Mouse (Mus musculus) olfactory bulb, adult 2 months (tissue): ENCODE measurements around the gene Rhod. TPM values are rescaled to one million over a fixed set of nuclear protein-coding genes. Genes with fewer than 3 reads are reported as not detected.

Experiments used
- H3K27ac ChIP-seq: fragments of 200-500 bp; 2 replicates; pipeline ENCODE4 v1.5.1; 2012; ENCODE audit warnings: low read depth, low read length; ENCODE audit not compliant: insufficient read depth
- H3K4me1 ChIP-seq: fragments of 200-500 bp; 2 replicates; pipeline ENCODE4 v1.6.1; 2012; ENCODE audit warnings: low read length; ENCODE audit not compliant: control insufficient read depth, insufficient read depth
- H3K4me3 ChIP-seq: fragments of 200-500 bp; 2 replicates; pipeline ENCODE4 v1.5.1; 2012; ENCODE audit warnings: mild to moderate bottlenecking, low read depth, low read length, moderate library complexity; ENCODE audit not compliant: insufficient read depth
- CTCF ChIP-seq: fragments of 200-500 bp; IDR thresholded peaks from 2 replicates; pipeline ENCODE4 v1.5.1; 2012; ENCODE audit warnings: low read depth, mild to moderate bottlenecking, low read length, moderate library complexity; ENCODE audit not compliant: insufficient read depth
- POLR2A ChIP-seq: fragments of 200-500 bp; IDR thresholded peaks from 2 replicates; pipeline ENCODE4 v1.6.1; 2012; ENCODE audit warnings: mild to moderate bottlenecking, low read depth, low read length, moderate library complexity; ENCODE audit not compliant: insufficient read depth
- WGBS: fragments of 180-500 bp; shearing (Covaris S2); methylation state at CpG from one replicate; pipeline ENCODE4 v1.1.7; 2018; 5-methylcytosine and 5-hydroxymethylcytosine counted together
- polyA plus RNA-seq: library from polyadenylated mRNA; stranded (reverse); fragments of >200 nt; gene quantifications from 2 replicates; pipeline ENCODE4 v1.2.4, GENCODE M21; 2012; ENCODE audit warnings: low replicate concordance; ENCODE audit not compliant: missing spikeins, insufficient read depth, insufficient read length

The Rhod gene
- polyA plus RNA-seq, 1 experiment: not detected

DNA sequence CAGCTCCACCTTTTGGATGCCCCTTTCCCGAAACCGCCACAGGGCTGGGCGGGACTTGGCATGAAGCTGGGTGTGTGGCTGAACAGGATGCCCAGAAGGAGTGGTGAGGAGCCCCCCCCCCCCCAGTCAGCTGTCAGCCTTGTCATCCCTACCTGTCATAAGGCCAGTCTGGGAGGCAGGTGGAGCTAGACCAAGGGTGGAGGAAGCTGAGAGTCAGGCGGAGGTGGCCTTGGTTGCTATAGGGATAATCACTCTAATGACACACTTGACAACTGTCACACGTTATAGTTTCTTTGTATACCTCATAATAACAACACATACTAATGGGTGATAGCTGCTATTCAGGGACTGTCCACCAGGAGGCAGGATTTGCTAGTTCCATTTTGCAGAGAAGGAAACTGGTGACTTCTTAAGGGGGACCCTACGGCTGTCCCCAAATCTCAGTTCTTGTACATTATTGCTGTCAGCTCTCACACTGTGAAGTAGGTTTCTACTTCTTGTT lies 1.9 kb upstream of the Rhod start:
- peaks cover 11% of the 10 kb centered on the region; the same call in 1 of the 2 replicates for H3K4me1 ChIP-seq
- no peak overlapping the region for H3K4me3 ChIP-seq
- TF ChIP-seq CTCF (no peak), POLR2A (no peak)
- H3K27ac ChIP-seq: no peak overlapping the region
- 26% methylated on average over 6 of the region's 6 CpGs for WGBS

DNA sequence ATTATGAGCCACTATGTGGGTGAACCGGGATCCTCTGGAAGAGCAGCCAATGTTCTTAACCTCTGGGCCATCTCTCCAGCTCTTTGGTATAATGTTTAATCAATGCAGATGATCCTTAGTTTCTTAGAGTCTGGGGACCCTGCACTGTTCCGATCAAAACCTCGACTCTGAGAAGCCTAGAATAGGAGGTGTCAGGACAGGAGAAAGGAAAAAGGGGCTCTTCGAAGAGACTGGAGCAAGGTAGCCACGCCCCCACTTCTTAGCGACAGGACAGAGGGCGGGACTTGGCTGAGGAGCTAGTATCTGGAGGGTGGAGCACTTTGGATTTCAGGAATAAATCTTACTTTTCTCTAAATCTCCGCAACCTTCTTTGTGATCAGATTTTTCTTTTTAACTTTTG lies 990 bp upstream of the Rhod start:
- no peak overlapping the region for H3K4me3 ChIP-seq
- TF ChIP-seq CTCF (no peak), POLR2A (no peak)
- no peak overlapping the region for H3K27ac ChIP-seq
- peaks cover 11% of the 10 kb centered on the region; the same call in 1 of the 2 replicates for H3K4me1 ChIP-seq
- 16% methylated on average over 8 of the region's 8 CpGs for WGBS

DNA sequence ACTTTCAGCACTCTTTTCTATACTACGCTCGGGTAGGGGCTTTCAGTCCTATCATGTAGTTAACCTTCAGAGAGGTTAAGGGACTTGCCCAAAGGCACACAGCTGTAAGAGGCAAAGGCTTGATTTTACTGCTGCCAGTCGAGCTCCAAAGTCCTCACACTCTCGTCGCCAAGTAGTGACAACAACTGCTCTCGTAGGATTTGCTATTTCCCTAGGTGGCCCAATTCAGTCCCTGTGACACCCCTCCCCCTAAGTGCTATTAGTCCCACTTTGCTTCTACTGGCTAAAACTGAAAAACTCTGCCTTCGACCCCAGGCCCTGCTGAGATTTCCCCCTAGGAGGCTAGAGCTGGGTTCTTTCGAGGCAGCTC lies 456 bp downstream of the Rhod start:
- Histone ChIP-seq H3K4me3 (peak overlapping the region; percentile 45), H3K27ac (no peak overlapping the region), H3K4me1 (peaks cover 11% of the 10 kb centered on the region; the same call in 1 of the 2 replicates)
- TF ChIP-seq POLR2A (no peak), CTCF (no peak)
- WGBS: 38% methylated on average over 8 of the region's 8 CpGs

DNA sequence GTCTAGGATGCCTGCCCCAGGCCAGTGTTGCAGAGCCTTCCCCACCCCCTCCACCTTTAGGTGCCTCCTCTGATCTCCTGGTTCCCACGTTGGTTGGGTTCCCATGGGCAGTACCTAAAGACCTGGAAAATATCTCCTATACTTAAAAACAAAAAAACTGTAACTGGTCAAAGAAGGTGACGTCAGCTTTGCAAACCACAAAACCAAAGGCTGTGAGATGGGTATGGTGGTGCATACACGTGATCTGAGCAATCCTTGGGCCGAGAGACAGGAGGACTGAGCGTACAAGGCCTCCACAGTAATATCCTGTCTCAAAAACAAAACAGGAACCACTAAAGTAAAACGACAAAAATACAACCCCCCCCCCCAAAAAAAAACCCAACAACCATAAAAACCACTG lies 1.3 kb downstream of the Rhod start:
- TF ChIP-seq CTCF: no peak
- H3K27ac ChIP-seq: no peak overlapping the region
- peaks cover 11% of the 10 kb centered on the region; the same call in 1 of the 2 replicates for H3K4me1 ChIP-seq
- H3K4me3 ChIP-seq: no peak overlapping the region
- WGBS: 86% methylated on average over 6 of the region's 6 CpGs

DNA sequence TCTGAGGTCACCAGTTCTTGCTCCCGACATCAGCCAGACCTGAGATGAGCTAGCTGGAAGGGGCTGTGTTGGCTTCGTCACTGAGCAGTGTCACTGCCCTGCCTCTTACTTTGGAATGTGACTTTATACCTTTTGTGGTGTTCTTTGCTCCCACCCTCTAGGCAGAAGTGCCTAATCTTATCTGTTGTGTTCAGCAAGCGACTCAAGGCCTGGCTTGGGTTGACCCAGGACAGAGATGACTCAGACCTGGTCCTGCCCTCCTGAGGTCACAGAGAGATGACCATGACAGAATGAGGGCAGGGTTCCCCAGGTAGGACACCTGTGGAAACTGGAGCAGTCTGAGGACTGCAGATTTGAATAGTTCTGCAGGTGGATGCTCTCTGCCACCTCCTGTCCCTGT lies 3.0 kb downstream of the Rhod start:
- H3K27ac ChIP-seq: no peak overlapping the region
- no peak for TF ChIP-seq CTCF
- no peak for TF ChIP-seq POLR2A
- H3K4me1 ChIP-seq: peaks cover 11% of the 10 kb centered on the region; the same call in 1 of the 2 replicates
- no peak overlapping the region for H3K4me3 ChIP-seq
- 92% methylated on average over 3 of the region's 3 CpGs for WGBS

DNA sequence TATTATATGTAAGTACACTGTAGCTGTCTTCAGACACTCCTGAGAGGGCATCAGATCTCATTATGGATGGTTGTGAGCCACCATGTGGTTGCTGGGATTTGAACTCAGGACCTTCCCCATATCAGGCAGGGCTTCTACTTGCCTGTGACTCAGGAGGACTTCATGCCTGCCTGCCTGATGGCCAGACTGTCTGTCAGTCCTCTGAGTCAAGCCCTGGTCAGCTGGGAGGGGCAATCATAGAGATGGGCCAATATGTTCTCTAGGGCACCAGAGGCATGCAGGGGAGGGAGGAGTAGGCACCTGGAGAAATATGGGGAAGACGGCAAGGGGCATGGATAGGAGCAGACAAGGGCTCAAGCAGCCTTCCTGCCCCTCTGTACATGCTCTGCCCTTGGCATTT lies 4.2 kb downstream of the Rhod start:
- 95% methylated on average over 1 of the region's 1 CpGs for WGBS
- no peak for TF ChIP-seq CTCF
- no peak for TF ChIP-seq POLR2A
- H3K4me3 ChIP-seq: no peak overlapping the region
- peaks cover 7% of the 10 kb centered on the region; the same call in 1 of the 2 replicates for H3K4me1 ChIP-seq
- H3K27ac ChIP-seq: no peak overlapping the region

DNA sequence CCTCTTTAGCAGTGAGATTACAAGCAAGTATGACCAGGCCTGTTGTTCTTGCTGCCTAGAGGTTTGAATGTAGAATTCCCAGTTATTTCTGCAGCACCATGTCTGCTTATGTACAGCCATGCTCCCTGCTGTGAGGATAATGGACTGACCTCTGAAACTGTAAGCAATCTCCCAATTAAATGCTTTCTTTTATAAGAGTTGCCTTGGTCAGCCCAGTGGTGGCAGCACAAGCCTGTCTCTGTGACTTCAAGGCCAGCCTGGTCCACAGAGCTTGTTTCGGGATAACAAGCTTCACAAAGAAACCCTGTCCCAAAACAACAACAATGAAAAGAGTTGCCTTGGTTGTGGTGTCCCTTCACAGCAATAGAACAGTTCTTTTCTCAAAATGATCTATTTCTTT lies 5.5 kb downstream of the Rhod start:
- TF ChIP-seq CTCF (no peak), POLR2A (no peak)
- Histone ChIP-seq H3K4me1 (no peaks in the 10 kb centered on the region), H3K27ac (no peak overlapping the region), H3K4me3 (no peak overlapping the region)
- 60% methylated on average over 1 of the region's 1 CpGs for WGBS

DNA sequence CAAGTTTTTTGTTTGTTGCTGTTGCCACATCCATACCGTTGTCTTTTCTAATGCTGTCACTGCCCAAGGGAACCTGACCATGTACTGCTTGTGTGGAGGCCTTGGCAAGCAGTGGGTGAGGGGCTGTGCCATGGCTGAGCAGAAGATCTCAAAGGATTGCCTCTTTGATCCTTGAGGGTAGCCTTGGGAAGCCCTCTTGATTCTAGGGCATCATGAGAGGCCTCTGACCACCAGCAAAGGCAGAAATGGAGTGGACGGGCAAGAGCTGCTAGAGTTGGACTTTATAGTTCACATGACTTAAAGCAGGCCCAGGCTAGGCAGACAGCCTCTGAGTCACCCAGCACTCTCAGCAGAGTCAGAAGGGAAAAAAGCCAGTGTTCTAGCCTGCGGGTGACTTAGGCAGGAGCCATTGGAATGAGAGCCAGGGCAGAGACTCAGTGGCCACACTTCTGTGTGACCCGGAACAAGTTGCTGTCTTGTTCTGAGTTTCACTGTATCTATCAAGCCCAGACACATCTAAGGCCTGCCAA lies 9.1 kb downstream of the Rhod start:
- Histone ChIP-seq H3K27ac (no peak overlapping the region), H3K4me3 (no peak overlapping the region), H3K4me1 (no peaks in the 10 kb centered on the region)
- 88% methylated on average over 4 of the region's 4 CpGs for whole genome bisulfite sequencing
- TF ChIP-seq CTCF (no peak), POLR2A (no peak)

DNA sequence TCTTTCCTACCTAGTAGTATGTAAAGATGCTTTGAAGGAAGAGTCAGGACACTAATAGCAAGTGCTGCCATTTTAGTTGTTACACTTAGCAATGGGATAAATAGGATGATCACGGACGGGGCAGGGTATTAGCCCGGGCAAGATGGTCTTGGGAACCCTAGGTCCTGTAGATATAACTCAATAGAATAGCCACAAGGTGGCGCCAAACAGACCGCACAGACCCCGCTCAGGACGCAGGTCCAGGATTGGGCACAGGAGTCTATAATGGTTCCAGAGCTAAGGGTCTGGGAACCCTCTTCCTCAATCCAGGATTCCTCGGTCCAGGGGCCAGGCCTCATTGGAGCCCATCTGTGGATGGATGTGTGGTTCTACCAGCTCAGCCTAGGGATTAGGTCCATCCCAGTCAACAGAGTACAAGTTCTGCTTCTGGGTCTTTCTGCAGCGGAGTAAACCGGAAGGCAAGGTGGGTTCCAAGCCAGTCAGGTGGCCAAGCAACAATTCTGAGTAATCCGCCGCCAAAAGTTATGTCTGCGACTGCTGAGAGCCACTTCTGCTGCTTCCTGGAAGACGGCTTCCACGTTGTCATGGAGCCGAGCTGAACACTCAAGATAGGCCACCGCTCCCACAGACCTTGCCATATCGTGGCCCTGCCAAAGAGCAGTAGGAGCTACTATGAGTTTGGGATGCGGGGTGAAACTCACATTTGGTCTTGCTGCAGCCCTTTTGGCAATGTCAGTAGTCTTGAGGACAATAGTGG lies 13.4 kb downstream of the Rhod start:
- H3K4me3 ChIP-seq: no peak overlapping the region
- TF ChIP-seq POLR2A: no peak
- TF ChIP-seq CTCF: no peak
- no peaks in the 10 kb centered on the region for H3K4me1 ChIP-seq
- WGBS: 81% methylated on average over 19 of the region's 19 CpGs
- H3K27ac ChIP-seq: no peak overlapping the region
